Mouse (Mus musculus): ENCODE results near the gene Tmem79.
"Not testable (repeated sequence)": the region's sequence is repeated elsewhere in the genome, so short reads cannot be mapped to it uniquely, and the experiment has no call there.

Tmem79 gene

GRCm38 (mm10) chr3:88352907-88353306 lies 17.0 kb upstream of the Tmem79 start:
- DNase-seq: peak; percentile 81 to 82

DNA sequence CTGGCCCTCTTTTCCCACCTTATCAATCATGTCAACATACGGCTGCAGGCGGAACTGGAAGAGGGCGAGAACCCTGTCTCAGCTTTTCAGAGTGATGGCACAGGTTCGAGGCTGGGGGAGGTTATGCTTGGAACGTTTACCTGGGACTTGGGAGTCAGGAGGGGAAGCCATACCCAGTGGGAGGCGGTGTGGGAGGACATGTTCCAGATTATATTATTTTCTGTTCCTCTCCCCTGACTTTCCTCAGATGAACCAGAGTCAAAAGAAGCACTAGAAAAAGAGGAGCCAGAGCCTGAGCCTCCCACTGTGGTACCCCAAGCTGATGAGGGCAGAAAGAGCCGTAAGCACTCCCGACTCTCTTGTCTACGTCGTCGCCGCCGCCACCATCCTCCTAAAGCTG lies 14.8 kb upstream of the Tmem79 start:
- no peak for DNase-seq

GRCm38 (mm10) chr3:88339006-88339405 lies 3.1 kb upstream of the Tmem79 start:
- no peak for DNase-seq

DNA sequence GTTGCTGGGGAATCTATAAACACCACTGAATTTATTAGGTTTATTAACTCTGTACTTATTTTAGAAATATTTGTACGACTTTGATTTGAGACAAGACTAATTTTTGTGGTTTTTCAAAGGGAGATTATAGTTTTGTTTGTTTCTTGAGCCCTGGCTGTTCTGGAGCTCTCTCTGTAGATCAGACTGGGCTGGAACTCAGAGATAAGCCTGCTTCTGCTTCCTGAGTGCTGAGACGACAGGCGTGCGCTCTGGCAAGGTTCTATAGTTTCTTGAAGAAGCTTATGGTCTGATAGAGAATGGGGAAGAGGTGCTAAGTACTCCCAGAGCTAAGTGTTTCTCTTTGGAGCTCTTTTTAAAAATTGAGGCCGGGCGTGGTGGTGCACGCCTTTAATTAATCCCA lies 2.4 kb upstream of the Tmem79 start:
- DNase-seq: no peak

DNA sequence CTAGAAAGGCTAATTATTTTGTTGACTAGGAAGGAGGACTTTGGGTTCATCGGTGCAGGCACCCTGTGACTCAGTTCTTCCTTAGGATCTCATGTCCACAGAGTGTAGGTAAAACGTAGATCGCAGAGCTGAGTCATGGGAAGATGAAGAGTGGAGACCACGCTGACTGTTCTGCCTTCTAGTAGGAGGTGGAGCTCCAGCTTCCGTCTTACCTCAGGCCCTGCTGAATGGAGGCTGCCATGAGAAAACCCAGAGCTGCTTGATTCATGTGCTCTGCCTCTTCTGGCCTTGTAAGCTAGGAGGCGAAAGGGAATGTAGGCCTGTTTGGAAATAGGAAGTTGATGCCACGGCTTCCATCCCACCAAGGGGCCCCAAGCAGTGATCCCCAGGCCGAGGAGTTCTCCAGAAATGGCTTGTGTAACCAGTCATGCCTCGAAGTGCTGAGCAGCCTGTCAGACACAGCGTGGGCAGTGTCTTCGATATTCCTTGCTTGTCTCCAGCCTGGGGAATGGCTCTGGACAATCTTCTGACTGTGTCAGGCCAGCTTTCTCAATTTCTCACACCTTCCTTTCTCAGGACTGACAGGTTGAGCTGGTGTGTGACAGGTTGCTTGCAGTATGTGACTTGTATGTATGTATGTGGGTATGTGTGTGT lies 1.5 kb upstream of the Tmem79 start:
- peak in 1 of 2 experiments; percentile 20 for DNase-seq

DNA sequence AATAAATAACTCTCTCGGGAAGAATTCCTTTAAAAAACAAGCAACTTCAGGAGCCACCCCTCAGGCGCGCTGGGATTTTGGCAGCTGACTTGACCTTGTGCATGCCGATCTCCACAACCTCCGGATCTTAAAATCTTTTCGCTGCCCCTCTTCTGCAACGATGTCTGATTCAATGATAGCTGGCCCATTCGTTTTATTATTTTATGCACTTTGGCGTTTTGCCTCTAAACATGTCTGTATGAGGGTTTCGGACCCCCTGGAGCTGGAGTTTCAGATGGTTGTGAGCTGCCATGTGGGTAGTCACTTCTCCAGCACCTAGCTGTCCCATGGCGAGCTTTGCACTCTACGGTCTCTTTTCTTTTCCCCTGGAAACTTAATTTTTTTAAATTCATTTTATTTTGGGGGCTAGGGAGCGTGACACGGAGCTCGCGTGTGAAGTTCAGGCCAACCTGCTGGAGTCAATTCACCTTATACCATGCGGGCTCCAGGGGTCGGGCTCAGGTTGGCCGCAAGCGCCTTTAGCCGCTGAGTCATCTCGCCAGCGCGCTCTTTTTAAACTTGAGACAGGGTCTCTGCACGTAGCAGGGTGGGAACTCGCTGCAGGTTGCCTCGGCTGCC lies 403 bp downstream of the Tmem79 start:
- DNase-seq: no peak

GRCm38 (mm10) chr3:88334902-88335435 lies 979 bp downstream of the Tmem79 start:
- DNase-seq: no peak

DNA sequence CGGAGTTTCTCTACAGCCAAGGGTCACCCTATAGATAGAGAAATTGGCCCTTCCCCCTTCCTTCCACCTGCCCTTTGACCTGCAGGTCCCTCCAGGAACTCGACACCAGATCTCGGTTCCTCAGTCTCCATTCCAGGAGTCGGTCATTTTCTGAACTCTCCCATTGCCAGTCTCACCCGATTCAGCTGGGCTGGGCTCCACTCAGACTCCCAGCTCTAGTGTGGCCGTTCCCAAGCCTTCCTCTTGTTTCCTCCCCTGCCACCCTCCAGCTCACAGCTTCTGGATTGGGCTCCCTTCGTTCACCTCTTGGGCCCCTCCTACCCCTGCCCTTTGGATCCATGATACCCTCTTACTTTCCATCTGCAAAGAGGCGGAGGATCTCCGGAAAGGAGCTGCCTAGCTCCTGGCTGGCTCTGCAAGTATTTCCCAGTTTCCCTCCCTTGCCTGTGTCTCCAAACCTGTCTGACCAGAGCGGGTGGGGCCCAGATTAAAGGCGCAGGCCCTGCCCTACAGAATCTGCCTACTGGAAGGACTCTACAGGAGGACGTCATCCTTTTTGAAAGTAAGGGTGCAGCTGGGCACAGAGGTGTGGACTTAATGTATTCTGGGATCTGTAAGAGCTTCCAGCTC lies 1.8 kb downstream of the Tmem79 start:
- no peak for DNase-seq

DNA sequence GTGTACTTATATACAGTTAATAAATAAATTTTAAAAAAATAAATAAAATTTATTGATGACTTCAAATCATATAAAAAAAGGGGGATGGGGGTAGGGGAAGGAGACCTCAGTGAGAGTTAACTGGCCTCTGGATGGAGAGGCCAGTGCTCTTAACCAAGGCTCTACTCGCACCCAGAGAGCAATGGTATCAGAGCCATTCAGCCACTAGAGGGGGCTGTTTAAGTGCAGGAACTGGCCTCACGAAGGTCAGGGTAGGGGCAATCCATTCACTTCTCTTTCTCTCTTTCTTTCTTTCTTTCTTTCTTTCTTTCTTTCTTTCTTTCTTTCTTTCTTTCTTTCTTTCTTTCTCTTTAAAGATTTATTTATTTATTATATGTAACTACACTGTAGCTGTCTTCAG lies 4.7 kb downstream of the Tmem79 start:
- peak in 1 of 2 experiments; percentile 68 for DNase-seq

GRCm38 (mm10) chr3:88328956-88329355 lies 7.0 kb downstream of the Tmem79 start:
- DNase-seq: no peak

GRCm38 (mm10) chr3:88324951-88325405 lies 11.0 kb downstream of the Tmem79 start, which contains the start of gene Glmp:
Gene Glmp, plus strand, starts transcription at chr3:88325023.
- DNase-seq: peak; percentile 71 to 81

DNA sequence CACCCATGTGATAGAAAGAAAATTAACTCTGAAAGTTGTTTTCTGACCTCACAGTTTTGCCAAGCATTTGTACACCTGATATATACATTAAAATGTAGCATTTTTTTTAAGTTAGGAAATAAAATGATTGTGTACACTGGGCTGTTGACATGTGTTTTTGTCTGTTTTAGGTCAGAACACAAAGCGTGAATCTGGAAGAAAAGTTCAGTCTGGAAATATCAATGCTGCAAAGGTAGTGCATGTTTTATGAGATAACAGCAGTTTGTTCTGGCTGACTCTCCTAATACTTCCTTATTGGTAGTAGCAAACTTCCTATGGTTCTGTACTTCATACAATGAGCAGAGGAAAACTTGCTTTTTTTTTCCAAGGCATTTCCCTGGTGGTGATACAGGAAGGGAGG lies 36.8 kb downstream of the Tmem79 start:
- no peak for DNase-seq

GRCm38 (mm10) chr3:88297321-88297851 lies 38.6 kb downstream of the Tmem79 start:
- DNase-seq: no peak

DNA sequence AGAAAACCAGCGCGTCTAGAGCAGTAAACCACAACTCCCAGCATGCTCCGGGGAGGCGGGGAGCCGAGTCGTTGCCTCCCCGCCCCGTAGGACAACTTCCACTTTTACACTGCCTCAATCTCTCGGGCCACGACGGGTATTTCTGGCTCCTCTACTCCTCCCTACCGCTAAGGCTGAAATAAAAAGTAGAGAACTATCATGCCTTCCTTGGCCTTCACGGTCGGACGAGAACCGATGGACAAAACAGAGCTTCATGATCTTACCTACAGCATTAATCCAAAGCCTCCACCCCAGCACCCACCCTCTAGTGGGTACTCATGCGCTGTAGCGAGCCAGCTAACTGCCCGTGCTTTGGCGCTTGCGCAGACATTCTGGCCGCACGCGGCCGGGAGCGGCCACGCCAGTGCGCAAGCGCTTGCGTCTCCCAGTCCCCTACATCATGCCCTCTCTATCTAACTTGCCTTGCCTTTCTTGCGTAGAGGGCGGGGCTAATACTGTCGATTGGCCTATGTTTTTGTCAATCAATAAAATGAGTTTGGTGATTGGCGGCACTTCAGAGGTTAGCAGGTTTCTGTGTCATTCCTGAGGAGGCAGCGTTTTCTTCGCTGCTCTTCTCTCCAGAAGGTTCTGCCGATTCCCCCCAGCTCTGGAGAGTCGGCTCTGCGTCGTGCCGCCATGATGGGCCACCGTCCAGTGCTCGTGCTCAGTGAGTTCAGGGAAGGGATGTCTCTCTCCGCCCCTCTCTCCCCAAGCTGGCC lies 39.2 kb downstream of the Tmem79 start, which contains the start of the genes Tsacc and Cct3:
Gene Tsacc, minus strand, starts transcription at position 439 of the 758 bp plus-strand sequence.
Gene Cct3, plus strand, starts transcription at position 556 of the 758 bp plus-strand sequence.
- peak; percentile 95 to 97 for DNase-seq

DNA sequence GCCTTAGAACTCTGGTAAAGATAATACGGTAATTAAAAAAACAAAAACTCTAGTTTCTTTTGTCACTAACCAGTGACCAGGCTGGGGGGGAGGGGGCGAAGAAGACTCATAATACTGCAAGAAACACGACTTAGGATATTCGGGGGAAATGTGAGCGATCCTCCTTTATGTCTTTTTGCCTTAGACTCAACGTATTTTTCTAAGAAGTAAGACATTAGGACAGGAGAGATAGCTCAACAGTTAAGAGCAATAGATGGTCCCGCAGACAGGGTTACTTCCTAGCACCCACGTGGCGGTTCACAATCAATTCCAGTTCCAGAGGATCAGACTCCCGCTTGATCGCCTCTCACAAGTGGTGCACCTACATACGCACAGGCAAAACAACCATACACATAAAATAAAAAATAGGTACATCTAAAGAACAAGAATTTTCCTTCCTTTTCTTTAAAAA lies 39.8 kb downstream of the Tmem79 start:
- no peak for DNase-seq

DNA sequence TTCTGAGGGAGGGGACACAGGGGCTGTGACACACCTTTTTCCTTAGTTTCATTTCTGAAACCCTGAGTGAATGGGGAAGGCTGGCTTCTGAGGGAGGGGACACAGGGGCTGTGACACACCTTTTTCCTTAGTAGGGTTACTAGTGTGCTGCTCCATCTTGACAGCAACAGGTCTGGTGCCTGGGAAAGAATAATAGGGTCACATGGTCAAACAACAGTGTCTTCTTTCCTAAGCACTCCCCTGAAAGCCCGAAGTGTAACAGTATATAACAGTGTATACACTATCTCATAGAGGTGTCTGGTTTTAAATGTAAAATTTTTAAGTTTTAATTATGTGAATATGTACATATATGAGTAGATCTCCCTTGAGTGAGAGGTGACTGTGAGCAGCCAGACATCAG lies 40.7 kb downstream of the Tmem79 start:
- not testable (repeated sequence) for DNase-seq

- DNase-seq: peak; percentile 11 to 31
Measured at GRCm38 (mm10) chr3:88291970-88292369, 44.0 kb downstream of the Tmem79 start.

DNA sequence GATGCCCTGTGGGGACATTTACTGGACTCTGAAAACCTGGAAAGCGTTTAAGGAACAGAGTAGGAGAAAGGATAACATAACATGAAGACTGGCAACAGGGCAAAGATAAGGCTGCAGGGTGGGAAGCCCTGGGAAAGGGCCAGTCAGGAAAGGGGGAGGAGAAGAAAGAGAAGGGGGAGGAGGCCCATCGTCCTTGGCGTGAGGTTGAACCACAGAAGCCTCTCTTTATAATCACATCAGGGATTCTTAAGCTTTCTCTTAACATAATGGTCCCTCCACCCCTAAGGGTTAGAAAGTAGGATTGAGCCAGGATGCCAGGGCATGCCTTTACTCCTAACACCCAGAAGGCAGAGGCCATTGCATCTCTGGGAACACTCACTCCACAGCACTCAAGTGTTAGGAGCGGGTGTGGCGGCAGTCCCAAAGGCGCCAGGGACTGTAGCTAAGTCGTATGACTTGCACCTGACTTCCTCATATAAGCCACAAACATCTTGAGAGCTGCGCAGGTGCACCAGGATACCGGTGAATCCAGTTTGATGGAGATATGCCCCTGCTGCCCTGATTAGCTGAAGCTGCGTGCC lies 47.7 kb downstream of the Tmem79 start:
- DNase-seq: not testable (repeated sequence)

- DNase-seq: no peak
Measured at GRCm38 (mm10) chr3:88287110-88287509, 48.8 kb downstream of the Tmem79 start, which contains the start of gene Gm38392. Gene Gm38392, minus strand, starts transcription at chr3:88287210.

- DNase-seq: not testable (repeated sequence)
Measured at GRCm38 (mm10) chr3:88285565-88285895, 50.4 kb downstream of the Tmem79 start.

- DNase-seq: not testable (repeated sequence)
Measured at GRCm38 (mm10) chr3:88284815-88285564, 51.0 kb downstream of the Tmem79 start.

All from cerebellum, postnatal 25 days (tissue).